Mouse (Mus musculus): Measurements from ENCODE around the gene Stam2. TPM values are rescaled to one million over a fixed set of nuclear protein-coding genes. Genes with fewer than 3 reads are reported as not detected.

The Stam2 gene
- 10 to 100 TPM; 23.9 to 27.1 TPM for total RNA-seq (2021)

DNA sequence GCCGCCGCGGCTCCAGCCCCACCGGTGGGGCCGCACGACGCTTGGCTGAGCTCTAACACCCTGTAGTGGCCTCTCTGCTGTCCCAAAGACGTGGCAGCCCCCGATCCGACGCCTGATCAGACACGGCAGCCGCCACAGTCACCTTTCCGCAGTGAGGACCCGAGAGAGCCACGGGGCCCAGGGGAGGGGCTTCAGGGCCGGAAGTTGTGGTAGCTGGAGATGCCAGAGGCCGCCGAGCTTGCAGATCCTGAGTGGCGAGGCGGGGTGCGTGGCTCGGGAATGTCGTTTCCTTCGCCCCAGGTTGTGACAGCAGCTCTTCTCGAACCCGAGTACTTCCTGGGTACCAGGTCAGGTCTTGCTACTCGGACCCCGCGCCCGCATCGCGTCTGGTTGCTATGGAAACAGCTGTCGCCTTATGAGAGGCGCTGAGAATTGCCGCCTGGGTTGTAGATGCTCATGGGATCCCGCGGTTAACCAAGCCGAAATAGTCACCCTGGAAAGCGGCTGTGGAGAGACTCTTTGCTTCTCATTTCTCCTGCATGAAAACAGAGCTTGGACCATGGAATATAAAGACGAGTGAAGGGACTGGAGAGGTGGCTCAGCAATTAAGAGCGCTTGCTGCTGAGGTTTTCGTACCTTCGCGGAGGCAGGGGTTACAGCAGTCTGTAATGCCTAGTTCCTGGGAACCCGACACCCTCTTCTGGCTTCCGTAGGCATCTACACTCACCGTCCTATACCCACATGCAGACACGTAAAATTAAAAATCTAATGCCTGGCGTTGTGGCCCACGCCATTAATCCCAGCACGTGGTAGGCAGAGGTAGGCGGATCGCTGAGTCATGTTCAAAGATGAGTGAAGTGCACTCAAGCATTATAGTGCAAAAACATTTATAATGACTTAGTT lies at the start of gene Stam2:
Gene Stam2, minus strand, starts transcription at position 26 of the 903 bp plus-strand sequence.
- peak; percentile 91 for DNase-seq

DNA sequence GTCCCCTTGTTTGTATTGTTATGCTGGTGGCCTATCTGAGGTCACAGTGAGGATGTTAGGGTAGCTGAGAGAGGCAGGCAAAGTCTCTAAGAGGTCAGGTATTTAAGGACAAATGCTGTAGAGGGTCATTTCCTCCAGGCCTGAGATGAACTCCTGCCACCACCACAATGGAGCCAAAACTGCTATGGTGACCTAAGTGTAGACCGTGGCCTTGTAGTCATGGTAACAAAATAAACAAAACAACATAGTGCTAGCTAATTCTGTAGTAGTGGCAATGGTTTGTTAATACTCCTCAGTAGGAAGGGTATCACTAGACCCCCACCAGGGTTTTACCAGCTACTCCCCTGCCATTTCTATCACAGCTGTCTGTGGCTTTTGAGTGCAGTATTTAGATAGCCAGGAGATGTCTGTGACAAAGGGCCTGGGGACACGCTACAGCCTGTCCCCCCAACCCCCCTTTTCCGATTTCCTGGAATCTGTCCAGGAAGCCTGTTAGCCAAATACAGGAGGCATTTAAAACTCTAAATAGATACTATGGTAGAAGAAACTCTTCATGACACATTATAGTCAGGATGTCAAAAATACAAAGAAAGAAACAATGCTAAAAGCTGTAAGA lies 43.1 kb upstream of the Stam2 start:
- no peak for DNase-seq

DNA sequence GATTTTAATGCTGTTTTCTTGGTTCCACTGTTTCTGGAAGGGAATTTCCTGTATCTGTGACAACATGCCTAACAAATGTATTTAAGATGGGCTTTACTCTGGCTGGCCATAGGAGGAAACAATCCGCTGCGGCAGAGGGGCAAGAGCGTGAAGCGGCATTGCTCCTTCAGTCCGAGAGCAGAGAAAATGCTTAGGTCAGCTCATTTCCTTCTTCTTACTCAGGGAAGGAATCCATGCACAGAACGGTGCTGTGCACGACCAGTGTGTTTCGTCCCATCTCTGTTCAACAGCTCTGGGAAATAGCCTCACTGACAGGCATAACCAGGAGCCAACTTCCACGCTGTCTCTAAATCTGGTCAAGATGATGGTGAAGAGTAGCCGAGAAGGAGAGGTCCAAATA lies 37.9 kb upstream of the Stam2 start:
- DNase-seq, result no peak

DNA sequence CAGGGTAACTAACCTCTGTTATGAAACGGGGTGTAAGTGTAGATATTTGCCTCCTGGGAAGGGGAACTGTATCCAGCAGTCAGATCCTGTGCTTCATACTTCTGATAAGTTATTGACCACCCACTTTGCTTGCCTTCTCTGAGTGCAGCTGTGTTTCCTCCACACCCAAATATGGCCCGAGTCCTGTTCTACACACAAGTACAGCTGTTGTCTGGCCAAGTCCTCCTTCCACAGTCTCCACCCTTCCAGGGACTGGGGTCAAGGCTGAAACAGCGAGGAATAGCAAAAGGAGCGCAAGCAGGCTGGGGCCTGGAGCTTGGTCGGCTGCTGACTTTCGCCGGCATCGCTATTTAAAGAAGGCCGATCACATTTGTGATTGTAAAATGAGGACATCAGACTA lies 37.3 kb upstream of the Stam2 start:
- no peak for DNase-seq

DNA sequence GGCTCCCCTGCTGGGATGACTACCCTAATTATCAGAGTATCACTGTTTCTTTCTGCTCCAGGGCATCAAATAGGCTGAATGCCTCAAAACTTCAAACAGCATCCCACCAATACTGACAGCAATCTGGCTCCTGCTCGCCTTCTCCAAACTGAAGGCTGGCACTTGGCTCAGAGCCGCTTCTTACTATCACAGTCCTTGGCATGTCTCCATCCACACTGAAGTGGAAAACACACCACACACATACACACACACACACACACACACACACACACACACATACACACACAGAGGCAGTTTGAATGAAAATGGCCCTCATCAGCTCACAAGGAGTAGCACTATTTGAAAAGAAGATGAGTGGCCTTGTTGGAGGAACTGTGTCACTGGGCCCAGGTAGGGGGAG lies 35.8 kb upstream of the Stam2 start:
- no peak for DNase-seq

DNA sequence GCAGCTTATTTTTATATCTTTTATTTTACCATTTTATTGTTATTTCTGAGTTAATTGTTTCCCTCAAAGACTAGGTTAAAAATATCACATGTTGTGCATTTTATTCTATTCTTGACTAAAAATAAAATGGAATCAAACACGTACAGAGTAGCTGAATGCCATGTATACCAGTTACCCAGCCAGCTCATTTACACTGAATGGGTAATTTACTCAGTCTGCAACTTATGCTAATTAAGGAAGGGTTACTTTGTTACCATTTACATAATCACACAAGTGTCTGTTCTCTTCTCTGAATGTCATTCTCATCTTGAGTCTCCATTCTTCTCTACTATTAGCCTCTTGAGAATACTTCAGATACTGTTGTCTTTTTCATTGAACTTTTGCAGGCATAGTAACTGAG lies 32.3 kb upstream of the Stam2 start:
- DNase-seq, result no peak

DNA sequence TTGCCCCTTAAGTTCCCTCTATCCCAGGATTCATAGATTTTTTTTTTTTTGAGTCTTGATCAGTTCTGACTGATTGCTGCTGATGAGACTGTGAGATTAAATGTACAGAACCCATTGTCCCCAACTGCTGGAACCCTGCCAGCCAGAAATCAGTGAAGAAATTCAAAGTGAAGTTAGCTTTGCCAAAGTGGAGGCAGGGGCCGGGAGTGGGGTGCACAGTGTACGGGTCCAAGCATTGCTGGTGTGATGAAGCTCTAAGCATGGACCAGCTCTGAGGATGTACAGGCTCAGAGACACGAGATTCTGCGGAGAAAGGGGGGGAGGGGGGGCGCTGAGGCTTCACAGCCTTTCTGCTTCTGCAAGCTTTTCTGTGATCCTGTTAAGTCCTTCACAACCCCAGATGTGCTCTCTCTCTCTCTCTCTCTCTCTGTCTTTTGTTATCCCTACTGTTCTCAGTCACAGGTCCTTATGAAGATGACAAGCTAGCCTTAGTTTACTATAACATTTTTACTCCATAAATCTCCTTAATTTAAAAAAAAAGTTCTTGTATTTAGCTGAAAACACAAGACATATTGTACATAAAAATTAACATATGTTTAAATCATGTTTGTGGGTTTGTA lies 30.8 kb upstream of the Stam2 start:
- DNase-seq, result no peak

DNA sequence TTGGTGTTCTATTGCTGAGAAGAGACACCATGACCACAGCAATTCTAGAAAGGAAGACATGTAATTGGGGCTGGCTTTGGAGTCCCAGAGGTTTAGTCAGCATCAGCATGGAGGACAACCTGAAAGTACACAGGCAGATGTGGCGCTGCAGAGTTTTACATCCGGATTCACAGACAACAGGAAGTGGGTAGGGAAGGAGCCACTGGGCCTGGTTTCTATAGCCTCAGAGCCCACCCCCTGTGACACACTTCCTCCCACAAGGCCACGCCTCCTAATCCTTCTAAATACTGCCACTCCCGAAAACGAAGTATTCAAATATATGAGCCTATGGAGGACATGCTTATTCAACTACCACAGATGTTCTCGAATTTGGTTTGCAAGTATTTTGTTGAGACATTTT lies 23.0 kb upstream of the Stam2 start:
- no peak for DNase-seq

DNA sequence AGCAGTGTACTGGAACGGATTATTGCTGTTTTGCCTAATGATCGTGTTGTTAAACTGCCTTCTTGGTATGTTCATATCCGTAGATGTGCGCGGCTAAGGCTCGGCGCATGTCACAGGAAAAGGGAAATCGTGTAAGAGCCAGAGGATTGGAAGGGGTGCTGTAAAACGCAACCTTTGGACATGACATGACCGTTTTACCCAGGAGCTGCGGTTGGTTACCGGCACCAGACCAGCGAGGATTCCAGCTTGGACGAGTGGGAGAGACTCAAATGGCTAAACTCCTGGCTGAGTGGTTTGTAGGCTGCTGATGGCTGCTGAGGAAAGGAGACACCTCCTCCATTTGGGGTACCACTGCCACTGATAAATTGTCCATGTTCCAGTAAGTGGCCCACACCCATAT lies 21.8 kb upstream of the Stam2 start:
- no peak for DNase-seq

DNA sequence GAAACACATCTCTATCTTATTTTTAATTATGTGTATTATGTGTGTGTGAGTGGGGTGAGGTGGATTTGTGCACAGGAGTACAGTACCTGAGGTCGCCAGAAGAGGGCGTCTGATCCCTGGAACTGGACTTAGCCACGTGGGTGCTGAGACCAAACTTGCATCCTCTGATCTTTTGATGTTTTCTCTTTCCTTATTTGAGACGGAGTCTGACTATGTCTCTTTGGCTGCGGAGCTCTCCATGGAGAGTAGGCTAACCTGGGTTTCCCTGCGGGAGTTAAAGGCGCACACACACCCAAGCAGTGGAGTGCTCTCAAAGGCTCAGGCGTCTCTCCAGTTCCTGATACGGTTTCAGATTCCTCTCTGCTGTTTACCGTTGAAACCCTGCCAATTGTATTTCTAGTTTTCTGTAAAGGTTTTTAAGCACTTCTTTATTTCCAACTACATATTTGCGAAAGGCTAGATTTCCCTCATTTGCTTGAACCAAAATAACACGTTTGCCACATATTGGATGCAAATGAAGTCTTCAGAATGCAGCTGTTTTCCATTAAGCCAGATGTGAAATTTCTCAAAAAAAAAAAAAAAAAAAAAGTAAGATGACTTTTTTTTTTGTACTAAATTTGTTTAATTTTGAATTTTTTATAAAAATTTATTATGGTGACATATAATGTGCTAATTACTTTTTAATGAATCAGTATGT lies 21.1 kb upstream of the Stam2 start:
- peak; percentile 76 to 78 for DNase-seq

DNA sequence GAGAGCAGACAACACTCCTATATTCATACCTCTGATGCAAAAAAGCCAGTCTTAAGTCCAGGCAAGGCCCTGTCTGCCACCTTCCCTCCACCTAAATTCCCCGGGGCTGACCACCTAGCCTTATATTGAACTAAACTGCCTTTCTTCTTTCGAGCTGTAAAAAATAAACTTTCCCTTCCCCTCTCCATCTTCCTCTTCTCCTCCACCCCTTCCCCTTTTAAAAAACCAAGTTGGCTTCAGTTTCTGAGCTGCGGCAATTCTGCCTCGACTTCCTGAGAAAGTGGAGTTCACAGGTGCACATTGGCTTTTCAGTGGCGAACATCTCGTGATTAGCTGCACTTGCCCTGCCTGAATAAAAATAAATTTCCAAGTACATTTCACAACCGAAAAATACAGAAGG lies 20.4 kb upstream of the Stam2 start:
- DNase-seq, result no peak

DNA sequence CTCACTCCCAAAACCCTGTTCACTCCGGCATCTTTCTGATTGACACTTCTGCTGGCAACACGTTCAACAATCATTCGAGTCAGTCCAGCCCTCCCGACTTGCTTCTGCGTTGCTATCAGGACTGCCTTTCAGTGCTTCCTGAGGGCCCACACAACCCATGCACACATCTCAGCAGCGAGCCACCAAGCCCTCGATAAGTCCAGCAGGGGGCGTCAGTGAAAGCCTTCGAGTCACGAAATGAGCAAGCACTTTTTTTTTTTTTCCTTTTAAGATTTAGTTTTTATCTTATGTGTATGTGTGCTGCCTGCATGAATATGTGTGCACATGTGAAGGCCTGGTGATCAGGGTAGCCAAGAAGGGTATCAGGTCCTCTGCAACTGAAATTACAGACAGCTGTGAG lies 16.5 kb upstream of the Stam2 start:
- peak; percentile 28 to 39 for DNase-seq

DNA sequence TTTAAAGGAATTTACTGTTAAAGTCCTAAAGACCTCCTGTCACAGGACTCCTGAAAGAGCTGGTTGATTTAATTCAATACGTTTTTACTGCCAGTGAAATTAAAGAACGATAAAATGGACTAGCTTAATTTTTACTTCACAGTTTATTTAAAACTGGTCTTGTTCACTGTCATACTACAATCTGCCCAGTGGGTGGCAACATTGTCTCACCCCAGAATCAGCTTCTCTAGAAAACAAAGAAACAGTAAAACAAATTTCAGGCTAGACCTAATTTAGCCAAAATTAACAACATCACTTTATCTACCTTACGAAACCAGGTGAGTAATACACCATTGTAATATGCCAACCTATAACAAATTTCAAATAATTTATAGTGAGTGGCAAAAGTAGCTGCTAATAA lies 14.6 kb upstream of the Stam2 start:
- DNase-seq, result no peak

DNA sequence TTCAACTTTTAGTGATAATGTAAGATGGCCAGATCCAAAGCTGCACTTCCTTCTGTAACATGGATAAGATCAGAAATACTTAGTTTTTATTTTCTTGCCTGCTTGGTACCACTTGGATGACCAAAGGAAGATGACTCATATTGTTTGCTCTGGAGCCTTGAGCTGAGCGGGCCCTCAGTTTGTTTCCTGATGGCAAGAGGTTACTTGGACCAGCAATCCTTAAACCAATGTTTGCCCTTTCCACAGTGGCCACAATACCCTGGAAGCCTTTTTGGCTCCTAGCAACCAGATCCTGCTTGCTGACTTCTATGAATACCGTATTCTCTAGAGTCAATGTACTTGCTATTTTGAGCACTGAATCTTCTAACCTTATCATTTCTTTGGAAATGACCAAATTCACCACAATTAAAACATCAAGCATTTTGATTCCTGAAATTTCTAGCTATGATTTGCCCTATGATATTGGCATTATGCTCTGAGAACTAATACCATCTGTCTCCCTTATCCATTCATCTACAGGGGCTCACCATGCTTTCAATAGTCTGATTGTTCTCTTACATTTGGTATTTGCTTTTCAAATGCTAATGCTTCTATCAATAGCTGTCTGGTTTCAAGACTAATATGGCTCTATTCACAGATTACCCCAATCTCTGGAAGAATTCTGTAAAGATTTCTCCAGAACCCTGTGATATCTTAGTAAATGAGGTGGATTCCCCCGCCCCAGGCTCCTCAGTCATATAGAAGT lies 11.7 kb upstream of the Stam2 start:
- DNase-seq, result no peak

DNA sequence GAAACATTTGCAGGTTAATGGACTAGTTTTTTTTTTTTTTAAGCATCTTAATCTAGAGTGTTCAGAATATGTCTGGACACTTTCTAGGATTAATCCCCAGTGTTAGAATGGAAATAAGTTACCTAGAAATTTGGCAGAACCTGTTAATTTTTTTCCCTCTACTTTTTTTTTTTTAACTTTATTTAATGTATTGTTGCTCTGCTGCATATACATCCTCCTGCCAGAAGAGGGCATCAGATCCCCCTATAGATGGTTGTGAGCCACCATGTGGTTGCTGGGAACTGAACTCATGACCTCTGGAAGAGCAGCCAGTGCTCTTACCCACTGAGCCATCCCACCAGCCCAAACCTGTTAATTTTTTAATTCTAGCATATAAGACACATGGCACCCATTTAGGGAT lies 2.0 kb upstream of the Stam2 start:
- DNase-seq, result no peak

DNA sequence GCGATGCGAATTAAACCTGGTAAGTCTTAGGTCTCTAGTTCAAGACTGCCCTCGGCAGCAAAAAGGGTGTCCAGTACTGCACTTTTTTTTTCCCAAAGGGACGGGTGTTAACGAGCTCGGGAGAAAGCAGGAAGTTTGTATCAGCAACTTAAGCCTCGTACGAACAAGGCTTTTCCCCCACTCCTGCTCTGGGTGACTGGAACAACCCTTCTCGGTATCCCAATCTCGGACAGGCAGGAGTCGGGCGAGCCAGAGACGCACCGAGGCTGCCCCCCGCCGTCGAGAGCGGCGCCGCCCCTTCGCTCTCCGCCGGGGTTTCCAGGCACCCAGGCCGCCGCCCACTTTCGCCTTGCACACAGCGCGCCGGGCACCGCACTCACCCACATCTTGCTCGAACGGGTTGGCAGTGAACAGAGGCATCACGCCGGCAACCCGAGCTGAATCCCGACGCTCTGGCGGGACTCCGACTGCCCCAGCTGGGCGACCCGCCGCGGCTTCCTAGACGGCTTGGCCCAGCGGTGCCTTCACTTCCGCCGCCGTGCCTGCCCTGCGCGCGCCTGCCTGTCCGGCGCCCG lies 313 bp downstream of the Stam2 start:
- no peak for DNase-seq

DNA sequence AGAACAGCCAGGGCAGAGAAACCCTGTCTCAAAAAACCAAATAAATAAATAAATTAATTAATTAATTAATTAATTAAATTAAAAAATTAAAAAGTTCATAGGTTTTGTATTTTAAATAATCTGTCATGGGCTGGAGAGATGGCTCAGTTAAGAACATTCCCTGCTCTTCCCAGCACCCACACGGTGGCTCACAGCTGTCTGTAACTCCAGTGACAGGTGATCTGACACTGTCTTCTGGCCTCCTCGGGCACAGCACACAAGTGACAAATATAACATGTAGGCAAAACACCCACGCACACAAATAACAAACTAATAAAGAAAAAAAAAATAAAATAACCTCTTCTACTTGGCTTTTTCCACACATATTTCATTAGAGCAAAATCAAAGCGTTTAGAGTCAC lies 1.5 kb downstream of the Stam2 start:
- no peak for DNase-seq

DNA sequence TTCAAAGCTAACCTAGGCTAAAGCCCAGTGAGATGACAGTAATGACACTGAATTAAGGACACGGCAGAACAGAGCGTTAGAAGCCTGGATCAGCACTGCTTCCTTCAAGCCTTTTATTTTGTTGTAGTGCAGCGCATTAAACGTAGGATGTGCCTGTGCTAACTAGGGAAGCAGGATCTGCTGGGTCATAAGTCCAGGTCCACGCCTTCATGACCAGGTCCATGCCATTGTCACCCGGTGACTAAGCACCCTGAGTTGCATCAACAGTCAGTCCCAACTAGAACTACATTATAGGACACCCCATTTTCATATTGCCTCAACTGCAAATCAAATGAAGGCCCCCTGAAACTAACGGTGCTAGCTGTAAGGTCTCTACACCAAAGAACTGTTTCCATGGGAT lies 7.6 kb downstream of the Stam2 start:
- no peak for DNase-seq

DNA sequence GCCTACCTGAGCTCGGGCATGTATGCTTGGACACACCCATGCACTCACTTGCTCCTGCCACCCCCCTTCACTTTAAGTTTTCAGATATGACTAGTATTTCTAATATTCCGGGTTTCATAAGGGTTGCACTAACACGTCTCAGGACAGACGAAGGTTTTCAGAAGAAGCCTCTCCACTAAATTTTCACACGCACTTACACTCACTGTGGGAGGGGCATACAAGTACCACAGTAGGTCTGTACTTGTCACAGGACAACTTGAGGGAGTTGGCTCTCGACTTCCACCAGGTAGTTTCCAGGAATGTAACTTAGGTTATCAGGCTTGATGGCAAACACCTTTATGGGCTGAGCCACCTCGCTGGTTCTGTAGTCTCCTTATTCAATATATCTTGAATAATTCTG lies 8.4 kb downstream of the Stam2 start:
- DNase-seq, result no peak

DNA sequence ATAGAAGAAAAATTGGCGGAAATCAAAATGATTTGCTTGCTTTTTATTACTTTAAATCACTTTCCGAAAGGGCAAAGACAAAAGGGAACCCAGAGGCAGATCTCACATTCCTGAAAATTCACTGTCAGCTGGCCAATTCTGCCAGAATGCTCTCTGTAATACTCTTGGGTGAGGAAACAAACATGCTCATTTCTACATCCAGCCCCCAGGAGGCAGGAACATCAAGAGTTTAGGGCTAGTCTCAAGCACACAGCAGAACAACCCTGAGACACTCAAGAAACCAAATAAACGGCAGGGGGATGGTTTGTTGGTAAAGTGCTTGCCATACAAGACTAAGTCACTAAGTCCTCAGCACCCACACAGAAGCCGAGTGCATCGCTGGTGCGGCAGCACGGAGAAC lies 9.5 kb downstream of the Stam2 start:
- DNase-seq, result no peak

DNA sequence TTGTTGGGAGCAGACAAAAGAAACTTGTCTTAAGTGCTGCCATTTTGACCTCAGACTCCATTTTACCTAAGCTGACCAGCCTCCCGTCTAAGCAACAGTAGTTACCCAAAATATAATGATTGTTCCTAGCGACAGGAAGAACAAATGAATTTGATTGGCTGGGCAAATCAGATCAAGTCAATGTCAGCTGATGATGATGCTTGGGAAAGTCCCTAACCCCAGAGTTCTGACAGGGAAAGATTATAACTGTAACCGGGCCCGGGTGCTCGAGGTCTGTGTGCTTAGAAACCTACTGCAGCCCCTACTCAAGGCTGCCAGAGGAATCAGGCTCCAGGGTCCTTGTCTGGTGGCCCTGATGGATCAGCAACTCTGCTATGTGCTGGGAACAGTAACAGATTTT lies 10.1 kb downstream of the Stam2 start:
- no peak for DNase-seq

DNA sequence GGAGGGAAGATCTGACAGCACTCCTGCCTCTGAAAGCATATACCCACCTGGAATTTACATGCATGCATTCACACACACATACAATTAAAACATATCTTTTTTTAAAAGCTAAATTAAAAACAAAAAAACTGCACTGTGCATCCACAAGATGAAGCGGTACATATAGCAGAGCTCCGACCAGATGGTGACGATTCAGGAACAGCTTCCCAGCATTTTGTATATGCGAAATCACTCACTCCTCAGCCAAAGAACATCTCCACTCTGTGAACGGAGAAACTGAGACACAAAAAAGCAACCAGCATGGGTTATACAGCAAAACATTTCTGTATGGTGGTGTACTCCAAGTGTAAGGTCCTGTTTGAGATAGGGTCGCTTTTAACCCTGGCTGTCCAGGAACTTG lies 11.2 kb downstream of the Stam2 start:
- DNase-seq, result no peak
